Mouse (Mus musculus) heart, embryonic 16.5 days (tissue): ENCODE results near the gene Rc3h2. TPM values are rescaled to one million over a fixed set of nuclear protein-coding genes. Genes with fewer than 3 reads are reported as not detected.

Experiments used
- ATAC-seq: fragments of 200-750 bp; cut with Nextera tagmentation; replicated peaks from 2 replicates; pipeline ENCODE4 v1.8.0; 2017; ENCODE audit warnings: moderate number of reproducible peaks; ENCODE audit not compliant: insufficient read depth, low FRiP score; ENCODE audit errors: extremely low read depth
- H3K27ac ChIP-seq: fragments of 300-500 bp; sonication (generic); 2 replicates; pipeline ENCODE4 v1.5.1; 2014; ENCODE audit warnings: mild to moderate bottlenecking, low read length, control low read depth, moderate library complexity
- H3K27me3 ChIP-seq: fragments of 300-500 bp; sonication (generic); 2 replicates; pipeline ENCODE4 v1.6.1; 2014; ENCODE audit warnings: low read length, mixed read lengths; ENCODE audit not compliant: control insufficient read depth, insufficient read depth
- H3K36me3 ChIP-seq: fragments of 300-500 bp; sonication (generic); 2 replicates; pipeline ENCODE4 v1.6.1; 2014; ENCODE audit not compliant: control insufficient read depth, insufficient read depth
- H3K4me1 ChIP-seq: fragments of 300-500 bp; sonication (generic); 2 replicates; pipeline ENCODE4 v1.6.1; 2014; ENCODE audit warnings: low read length, mixed read lengths; ENCODE audit not compliant: control insufficient read depth, insufficient read depth
- H3K4me2 ChIP-seq: fragments of 300-500 bp; sonication (generic); 2 replicates; pipeline ENCODE4 v1.6.1; 2014; ENCODE audit warnings: low read depth, mild to moderate bottlenecking, control low read depth, low read length
- H3K4me3 ChIP-seq: fragments of 300-500 bp; sonication (generic); 2 replicates; pipeline ENCODE4 v1.5.1; 2014; ENCODE audit warnings: mild to moderate bottlenecking, control low read depth, low read length
- H3K9ac ChIP-seq: fragments of 300-500 bp; sonication (generic); 2 replicates; pipeline ENCODE4 v1.6.1; 2014; ENCODE audit warnings: low read length, control low read depth
- H3K9me3 ChIP-seq: fragments of 300-500 bp; sonication (generic); replicated peaks from 2 replicates; pipeline ENCODE4 v1.6.1; 2016; ENCODE audit warnings: low read length; ENCODE audit not compliant: control insufficient read depth
- WGBS: fragments of 180-500 bp; shearing (Covaris S2); extraction: QIAGEN DNeasy Blood & Tissue Kit; methylation state at CpG from one replicate; pipeline ENCODE4 v1.1.7; 2014; 5-methylcytosine and 5-hydroxymethylcytosine counted together
- polyA plus RNA-seq: library from polyadenylated mRNA; unstranded; fragments of >200 nt; fragmentation: Nextera tagmentation; extraction: Ambion mirVana; gene quantifications from 2 replicates; pipeline ENCODE4 v1.2.1, GENCODE M21; 2015

The Rc3h2 gene
- polyA plus RNA-seq, 1 experiment from 2014 or later: 9.3 TPM

GRCm38 (mm10) chr2:37430593-37431464 lies 8.1 kb upstream of the Rc3h2 start:
- H3K9ac ChIP-seq: peak overlapping the region; percentile 83
- peaks cover 7% of the 10 kb centered on the region for H3K36me3 ChIP-seq
- H3K27me3 ChIP-seq: no peaks in the 10 kb centered on the region
- peaks cover 10% of the 10 kb centered on the region for H3K4me1 ChIP-seq
- peak; percentile 89 for ATAC-seq
- peak overlapping the region; percentile 83 for H3K27ac ChIP-seq
- peak overlapping the region; percentile 74 for H3K4me3 ChIP-seq
- WGBS: 0% methylated on average over 38 of the region's 38 CpGs
- H3K4me2 ChIP-seq: peak overlapping the region; percentile 91
- no peaks in the 10 kb centered on the region for H3K9me3 ChIP-seq

DNA sequence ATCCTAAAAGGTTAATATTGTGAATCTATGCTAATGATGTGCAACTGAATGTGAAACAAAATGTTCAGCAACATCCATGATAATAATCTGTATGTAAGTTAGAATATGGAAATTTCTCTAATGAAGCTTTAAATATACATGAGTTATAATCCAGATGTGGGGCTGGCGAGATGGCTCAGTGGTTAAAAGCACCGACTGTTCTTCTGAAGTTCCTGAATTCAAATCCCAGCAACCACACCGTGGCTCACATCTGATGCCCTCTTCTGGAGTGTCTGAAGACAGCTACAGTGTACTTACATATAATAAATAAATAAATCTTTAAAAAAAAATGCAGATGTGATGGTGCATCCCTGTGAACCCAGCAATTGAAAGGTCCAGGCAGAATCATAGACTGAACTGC lies 968 bp upstream of the Rc3h2 start:
- ATAC-seq: no peak
- H3K9ac ChIP-seq: no peak overlapping the region
- no peaks in the 10 kb centered on the region for H3K27me3 ChIP-seq
- no peak overlapping the region for H3K4me2 ChIP-seq
- peaks cover 4% of the 10 kb centered on the region for H3K36me3 ChIP-seq
- no peak overlapping the region for H3K27ac ChIP-seq
- H3K4me1 ChIP-seq: peaks cover 5% of the 10 kb centered on the region; the same call in 1 of the 2 replicates
- no peaks in the 10 kb centered on the region for H3K9me3 ChIP-seq
- no peak overlapping the region for H3K4me3 ChIP-seq
- 66% methylated on average over 3 of the region's 3 CpGs for WGBS

DNA sequence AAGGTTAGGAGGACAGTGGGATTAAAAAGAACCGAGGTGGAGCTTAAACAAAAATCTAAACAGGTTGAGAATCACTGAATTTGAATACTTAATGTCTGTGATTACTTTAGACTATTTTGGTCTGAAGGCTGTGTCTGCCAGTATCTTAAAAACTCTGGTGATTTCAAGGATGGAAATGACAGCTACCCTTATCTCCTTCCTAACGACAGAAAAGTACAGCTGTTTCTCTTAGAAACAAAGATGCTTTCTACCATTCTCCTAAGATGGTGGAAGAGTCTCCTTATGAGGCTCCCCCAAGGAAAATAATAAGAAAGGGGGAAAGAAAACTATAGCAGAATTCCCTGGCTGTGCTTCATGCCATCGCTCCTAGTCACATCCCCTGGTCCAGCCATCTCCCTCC lies 800 bp downstream of the Rc3h2 start:
- Histone ChIP-seq H3K36me3 (no peaks in the 10 kb centered on the region), H3K27ac (peak overlapping the region; percentile 95), H3K27me3 (no peaks in the 10 kb centered on the region), H3K4me2 (peak overlapping the region; percentile 61), H3K9me3 (no peaks in the 10 kb centered on the region), H3K9ac (peak overlapping the region; percentile 96), H3K4me1 (peaks cover 5% of the 10 kb centered on the region; the same call in 1 of the 2 replicates), H3K4me3 (peak overlapping the region; percentile 84)
- 7% methylated on average over 3 of the region's 3 CpGs for WGBS
- ATAC-seq: no peak

GRCm38 (mm10) chr2:37395539-37395938 lies 27.2 kb downstream of the Rc3h2 start:
- Histone ChIP-seq H3K9me3 (no peaks in the 10 kb centered on the region), H3K4me1 (no peaks in the 10 kb centered on the region), H3K4me3 (no peak overlapping the region), H3K9ac (no peak overlapping the region), H3K27me3 (no peaks in the 10 kb centered on the region), H3K27ac (no peak overlapping the region), H3K36me3 (peaks cover 17% of the 10 kb centered on the region), H3K4me2 (no peak overlapping the region)
- WGBS: 56% methylated on average over 1 of the region's 1 CpGs
- no peak for ATAC-seq

- ATAC-seq: no peak
- Histone ChIP-seq H3K4me2 (no peak overlapping the region), H3K4me3 (no peak overlapping the region), H3K27me3 (no peaks in the 10 kb centered on the region), H3K9ac (no peak overlapping the region), H3K9me3 (no peaks in the 10 kb centered on the region), H3K4me1 (no peaks in the 10 kb centered on the region), H3K36me3 (peaks cover 26% of the 10 kb centered on the region), H3K27ac (no peak overlapping the region)
- WGBS: 90% methylated on average over 9 of the region's 9 CpGs
Measured at GRCm38 (mm10) chr2:37382921-37383320, 39.8 kb downstream of the Rc3h2 start.

DNA sequence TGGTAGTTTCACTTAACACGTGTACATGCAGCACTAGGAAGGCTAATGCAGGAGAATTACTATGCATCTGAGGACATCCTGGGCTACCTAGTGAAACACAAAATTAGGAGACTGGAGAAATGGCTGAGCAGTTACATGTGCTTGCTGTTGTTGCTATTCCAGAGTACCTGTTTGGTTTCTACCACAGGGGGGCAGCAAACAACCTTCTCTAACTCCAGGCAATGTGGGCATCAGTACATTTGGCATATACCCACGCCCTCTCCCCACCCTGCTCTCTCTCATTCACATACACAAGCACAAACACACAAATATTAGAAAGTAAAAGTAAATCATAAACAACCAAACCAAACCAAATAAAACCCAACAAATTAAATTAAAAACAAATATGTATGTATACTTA lies 42.5 kb downstream of the Rc3h2 start:
- H3K36me3 ChIP-seq: peaks cover 36% of the 10 kb centered on the region
- H3K27me3 ChIP-seq: no peaks in the 10 kb centered on the region
- no peaks in the 10 kb centered on the region for H3K9me3 ChIP-seq
- no peak overlapping the region for H3K9ac ChIP-seq
- WGBS: 67% methylated on average over 2 of the region's 2 CpGs
- no peak for ATAC-seq
- H3K27ac ChIP-seq: no peak overlapping the region
- H3K4me3 ChIP-seq: no peak overlapping the region
- no peak overlapping the region for H3K4me2 ChIP-seq
- H3K4me1 ChIP-seq: no peaks in the 10 kb centered on the region

DNA sequence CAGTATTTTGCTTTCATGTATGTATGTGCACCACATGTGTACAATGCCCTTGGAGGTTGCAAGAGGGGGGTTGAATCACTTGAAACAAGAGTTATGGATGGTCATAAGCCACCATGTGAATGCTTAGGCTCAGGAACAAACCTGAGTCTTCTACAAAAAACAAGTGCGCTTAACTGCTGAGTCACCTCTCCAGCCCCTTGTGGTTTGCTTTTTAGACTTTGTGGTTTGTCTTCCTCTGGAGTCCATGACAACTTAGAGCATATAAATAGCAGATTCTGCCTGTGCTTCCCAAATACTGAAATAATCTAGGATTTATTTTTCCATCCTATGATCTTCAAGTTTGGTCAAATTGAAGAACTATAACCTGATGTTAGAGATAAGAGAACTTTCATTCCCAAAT lies 46.7 kb downstream of the Rc3h2 start:
- H3K4me2 ChIP-seq: no peak overlapping the region
- peaks cover 22% of the 10 kb centered on the region for H3K36me3 ChIP-seq
- no peak overlapping the region for H3K9ac ChIP-seq
- H3K4me1 ChIP-seq: no peaks in the 10 kb centered on the region
- H3K27me3 ChIP-seq: no peaks in the 10 kb centered on the region
- ATAC-seq: no peak
- H3K9me3 ChIP-seq: no peaks in the 10 kb centered on the region
- WGBS: 93% methylated on average over 1 of the region's 1 CpGs
- no peak overlapping the region for H3K4me3 ChIP-seq
- no peak overlapping the region for H3K27ac ChIP-seq

DNA sequence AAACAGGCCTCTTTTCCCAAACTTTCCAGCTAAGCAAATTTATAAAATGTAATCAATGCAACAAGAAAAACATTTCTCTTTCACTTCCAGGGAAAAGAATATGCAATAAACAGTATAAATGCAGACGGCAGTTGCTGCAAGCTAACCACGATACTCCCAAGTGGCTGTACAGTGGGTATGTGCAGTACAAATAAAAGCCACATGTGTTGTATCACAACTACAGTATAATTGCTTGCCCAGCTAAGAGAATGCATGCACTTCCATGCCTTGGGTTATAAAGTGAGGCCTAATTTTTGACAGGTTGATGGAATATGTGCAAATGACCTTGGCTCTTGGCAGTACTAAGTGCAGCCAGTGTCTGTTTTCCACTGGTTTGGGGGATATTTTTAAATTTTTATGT lies 52.1 kb downstream of the Rc3h2 start:
- no peak overlapping the region for H3K4me2 ChIP-seq
- no peaks in the 10 kb centered on the region for H3K4me1 ChIP-seq
- WGBS: 85% methylated on average over 2 of the region's 2 CpGs
- H3K9me3 ChIP-seq: no peaks in the 10 kb centered on the region
- no peak overlapping the region for H3K4me3 ChIP-seq
- no peak overlapping the region for H3K27ac ChIP-seq
- peaks cover 5% of the 10 kb centered on the region for H3K36me3 ChIP-seq
- H3K9ac ChIP-seq: no peak overlapping the region
- no peaks in the 10 kb centered on the region for H3K27me3 ChIP-seq
- ATAC-seq: no peak

DNA sequence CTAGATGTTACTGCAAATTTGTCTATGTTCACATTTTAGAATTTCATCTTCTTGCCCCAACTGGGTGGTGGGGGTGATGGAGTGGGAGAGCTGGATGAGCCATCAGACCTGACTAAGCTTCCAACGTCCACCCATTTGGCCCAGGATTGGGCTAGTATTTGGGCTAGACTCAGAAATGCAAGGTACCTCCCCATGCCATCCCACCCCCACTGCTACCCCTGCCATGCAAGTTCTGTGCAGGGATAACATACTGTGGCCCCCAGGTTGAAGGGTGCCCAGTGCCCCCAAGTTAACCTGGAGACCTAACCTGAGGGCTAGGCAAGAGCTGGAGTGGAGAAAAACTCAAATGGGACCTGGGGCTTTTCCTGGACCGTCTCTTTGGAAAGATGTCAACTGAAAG lies 62.8 kb downstream of the Rc3h2 start:
- no peak overlapping the region for H3K9ac ChIP-seq

More for the DNA sequence above, 62.8 kb downstream of the Rc3h2 start:
- WGBS: 90% methylated on average over 2 of the region's 2 CpGs
- H3K4me2 ChIP-seq: peak overlapping the region; percentile 89; the same call in 1 of the 2 replicates
- peaks cover 10% of the 10 kb centered on the region for H3K36me3 ChIP-seq
- no peak for ATAC-seq
- no peak overlapping the region for H3K4me3 ChIP-seq
- peaks cover 13% of the 10 kb centered on the region for H3K4me1 ChIP-seq
- H3K27ac ChIP-seq: no peak overlapping the region
- H3K27me3 ChIP-seq: no peaks in the 10 kb centered on the region
- no peaks in the 10 kb centered on the region for H3K9me3 ChIP-seq
